In genomic region chr6:48738961-48739779, GRCm38 (mm10) we compare ENCODE assay signal across 9 mouse cellular contexts. TPM values are rescaled to one million over a fixed set of nuclear protein-coding genes. Genes with fewer than 3 reads are reported as not detected.
DNase-seq lines count a peak whose midpoint lies in the region; ATAC-seq and TF ChIP-seq lines count a peak whose summit lies in the region.
"Had no signal": no experiment of that assay in that cellular context is flagged by ENCODE, and none has a peak within 500 bp of the region (broad histone marks: within the 10 kb centered on the region; RNA-seq: fewer than 3 reads in every experiment).

Gimap1 (plus strand) TSS chr6:48739054.

- DNase-seq in gastrocnemius, adult 2 months = peak; percentile 41
- no peak for DNase-seq in gastrocnemius, adult 18-20 months (ENCODE audit: low spot score)
- no peak for DNase-seq in hindbrain, embryonic 14.5 days (ENCODE audit: low spot score)
- no peak for DNase-seq in layer of hippocampus, postnatal 25 days (ENCODE audit: extremely low spot score in 1 of 2, low spot score in 1 of 2)

- H3K9ac ChIP-seq in heart, embryonic 15.5 days = peak within 1 kb of the TSS; percentile 45
- H3K9ac ChIP-seq in limb, embryonic 15.5 days = no peak within 1 kb of the TSS
- H3K9ac ChIP-seq in hindbrain, embryonic 14.5 days = no peak within 1 kb of the TSS
- H3K9ac ChIP-seq: embryonic facial prominence, embryonic 13.5 days had no signal

- 61% methylated on average over 15 of the region's 15 CpGs for WGBS in heart, embryonic 15.5 days
- WGBS in limb, embryonic 15.5 days = 73% methylated on average over 15 of the region's 15 CpGs
- 48% methylated on average over 15 of the region's 15 CpGs for WGBS in small intestine, adult 2 months
- WGBS in hindbrain, embryonic 14.5 days = 85% methylated on average over 15 of the region's 15 CpGs

- no peak for TF ChIP-seq CTCF in gastrocnemius, adult 2 months (IDR thresholded peaks at IDR 0.05)
- no peak for TF ChIP-seq CTCF in small intestine, adult 2 months (IDR thresholded peaks at IDR 0.05; ENCODE audit: extremely low read depth, insufficient read length, insufficient replicate concordance, low read depth, low read length)

- ATAC-seq in heart, embryonic 15.5 days (replicated peaks; ENCODE audit: insufficient number of reproducible peaks, insufficient read depth, low FRiP score, low read depth) = peak; percentile 59; the same call in 1 of the 2 replicates
- ATAC-seq in limb, embryonic 15.5 days (ENCODE audit: insufficient number of reproducible peaks, low FRiP score, low TSS enrichment, low read depth) = no peak
- ATAC-seq in erythroid progenitor cell, adult 5-6 weeks (replicated peaks; ENCODE audit: low FRiP score, poor library complexity, severe bottlenecking) = no peak
- no peak for ATAC-seq in hindbrain, embryonic 14.5 days (ENCODE audit: low FRiP score)

- peak; percentile 59; the same call in 1 of the 2 replicates for TF ChIP-seq POLR2A in small intestine, adult 2 months (IDR thresholded peaks at IDR 0.05; ENCODE audit: low read depth, low read length)

- H3K9me3 ChIP-seq in heart, embryonic 15.5 days (replicated peaks) = no peaks in the 10 kb centered on the region
- H3K9me3 ChIP-seq in limb, embryonic 15.5 days = no peaks in the 10 kb centered on the region
- no peaks in the 10 kb centered on the region for H3K9me3 ChIP-seq in hindbrain, embryonic 14.5 days (ENCODE audit: control insufficient read depth, low read length)
- H3K9me3 ChIP-seq: embryonic facial prominence, embryonic 13.5 days had no signal

- intact Hi-C loops in gastrocnemius, adult 2 months (cut with DNase I) = no loop called here

- H3K4me3 ChIP-seq in gastrocnemius, adult 2 months = peak within 1 kb of the TSS; percentile 72
- H3K4me3 ChIP-seq in heart, embryonic 15.5 days = peak within 1 kb of the TSS; percentile 46
- peak within 1 kb of the TSS; percentile 18 for H3K4me3 ChIP-seq in limb, embryonic 15.5 days
- peak within 1 kb of the TSS; percentile 66 for H3K4me3 ChIP-seq in small intestine, adult 2 months (ENCODE audit: low read depth, low read length)
- H3K4me3 ChIP-seq in hindbrain, embryonic 14.5 days (replicated peaks; ENCODE audit: low read length) = no peak within 1 kb of the TSS
- H3K4me3 ChIP-seq: embryonic facial prominence, embryonic 13.5 days had no signal

- peak within 1 kb of the TSS; percentile 86 for H3K27ac ChIP-seq in gastrocnemius, adult 2 months
- H3K27ac ChIP-seq in heart, embryonic 15.5 days = peak within 1 kb of the TSS; percentile 82
- no peak within 1 kb of the TSS for H3K27ac ChIP-seq in limb, embryonic 15.5 days
- peak within 1 kb of the TSS; percentile 82 for H3K27ac ChIP-seq in small intestine, adult 2 months (ENCODE audit: insufficient read depth, low read depth, low read length)
- H3K27ac ChIP-seq in hindbrain, embryonic 14.5 days = no peak within 1 kb of the TSS
- H3K27ac ChIP-seq: embryonic facial prominence, embryonic 13.5 days had no signal

- H3K4me1 ChIP-seq in heart, embryonic 15.5 days (replicated peaks) = peaks cover 12% of the 10 kb centered on the region
- H3K4me1 ChIP-seq in limb, embryonic 15.5 days = peaks cover 8% of the 10 kb centered on the region
- peaks cover 15% of the 10 kb centered on the region for H3K4me1 ChIP-seq in small intestine, adult 2 months (ENCODE audit: control insufficient read depth, insufficient read depth, insufficient read length, low read length)
- peaks cover 8% of the 10 kb centered on the region; the same call in 1 of the 2 replicates for H3K4me1 ChIP-seq in hindbrain, embryonic 14.5 days (replicated peaks; ENCODE audit: control insufficient read depth, insufficient read depth, low read length)

- peak within 1 kb of the TSS; percentile 70 for H3K4me2 ChIP-seq in heart, embryonic 15.5 days
- H3K4me2 ChIP-seq in limb, embryonic 15.5 days = no peak within 1 kb of the TSS
- H3K4me2 ChIP-seq in hindbrain, embryonic 14.5 days (replicated peaks) = no peak within 1 kb of the TSS
- H3K4me2 ChIP-seq: embryonic facial prominence, embryonic 13.5 days had no signal

- no peaks in the 10 kb centered on the region for H3K36me3 ChIP-seq in heart, embryonic 15.5 days
- H3K36me3 ChIP-seq in limb, embryonic 15.5 days = no peaks in the 10 kb centered on the region
- no peaks in the 10 kb centered on the region for H3K36me3 ChIP-seq in small intestine, adult 2 months (ENCODE audit: control insufficient read depth, insufficient read depth, low read length)
- H3K36me3 ChIP-seq in hindbrain, embryonic 14.5 days (replicated peaks; ENCODE audit: control insufficient read depth, insufficient read depth) = no peaks in the 10 kb centered on the region
- H3K36me3 ChIP-seq: embryonic facial prominence, embryonic 13.5 days had no signal

- peaks cover 25% of the 10 kb centered on the region for H3K27me3 ChIP-seq in heart, embryonic 15.5 days
- H3K27me3 ChIP-seq in limb, embryonic 15.5 days = peaks cover 43% of the 10 kb centered on the region
- no peaks in the 10 kb centered on the region for H3K27me3 ChIP-seq in small intestine, adult 2 months (ENCODE audit: control insufficient read depth, insufficient read depth, low read length)
- peaks cover 16% of the 10 kb centered on the region for H3K27me3 ChIP-seq in hindbrain, embryonic 14.5 days (ENCODE audit: control insufficient read depth, insufficient read depth, low read length)

RNA-seq across cellular contexts. Expression of gene Gimap1, which starts in this region (rescaled TPM):
- 1 to 10 TPM; 2.2 to 2.3 TPM for total RNA-seq in gastrocnemius, adult 2 months (2021)
- total RNA-seq in gastrocnemius, adult 18-20 months (2021) = 1 to 10 TPM; 1.5 to 2.4 TPM
- polyA plus RNA-seq in heart, embryonic 15.5 days (2015; fragmentation: Nextera tagmentation; extraction: Ambion mirVana) = 26.4 and 31.6 TPM in 2 replicates
- polyA plus RNA-seq in limb, embryonic 15.5 days (2015; fragmentation: Nextera tagmentation; extraction: Ambion mirVana) = 13.5 and 15.4 TPM in 2 replicates
- polyA plus RNA-seq in small intestine, adult 2 months (2012; rRNA removed) = 18.8 and 29.1 TPM in 2 replicates
- 4.3 and 7.1 TPM in 2 replicates for total RNA-seq in erythroid progenitor cell, adult 5-6 weeks (2015; ENCODE audit: low replicate concordance)
- total RNA-seq in erythroid progenitor cell, adult 5-6 weeks (2017; ENCODE audit: low replicate concordance) = 3.6 and 4.3 TPM in 2 replicates
- 5.1 and 5.7 TPM in 2 replicates for polyA plus RNA-seq in hindbrain, embryonic 14.5 days (2014; fragmentation: Nextera tagmentation; extraction: Ambion mirVana)
- total RNA-seq in layer of hippocampus, postnatal 25 days (2021) = 1 to 10 TPM; 2.0 to 2.6 TPM

Comparison
In these comparisons a context has a peak if more than half of its experiments do, and no peak if none do; other contexts are left out.
1. H3K27ac ChIP-seq: peak in gastrocnemius, adult 2 months (single experiment), heart, embryonic 15.5 days (single experiment) and small intestine, adult 2 months (single experiment); none in limb, embryonic 15.5 days (single experiment) and hindbrain, embryonic 14.5 days (single experiment).